10 mouse cellular contexts compared by ENCODE assay signal in genomic region chr5:72758925-72759924, GRCm38 (mm10). TPM values are rescaled to one million over a fixed set of nuclear protein-coding genes. Genes with fewer than 3 reads are reported as not detected.
DNase-seq lines count a peak whose midpoint lies in the region; ATAC-seq and TF ChIP-seq lines count a peak whose summit lies in the region.
"Had no signal": no experiment of that assay in that cellular context is flagged by ENCODE, and none has a peak within 500 bp of the region (broad histone marks: within the 10 kb centered on the region; RNA-seq: fewer than 3 reads in every experiment).

No protein-coding gene starts in this region.

- no peaks in the 10 kb centered on the region for H3K27me3 ChIP-seq in hindbrain, embryonic 15.5 days
- H3K27me3 ChIP-seq in hindbrain, embryonic 10.5 days (ENCODE audit: insufficient read depth, poor library complexity, severe bottlenecking), result no peaks in the 10 kb centered on the region
- 0 out of 2 replicates have a peak, but pooled peaks cover 4% of the 10 kb centered on the region for H3K27me3 ChIP-seq in E14TG2a.4 (ENCODE audit: insufficient read depth, low read length)
- H3K27me3 ChIP-seq in forebrain, embryonic 15.5 days, result no peaks in the 10 kb centered on the region
- no peaks in the 10 kb centered on the region for H3K27me3 ChIP-seq in midbrain, embryonic 13.5 days
- H3K27me3 ChIP-seq: megakaryocyte, embryonic 14.5 days had no signal

- no peaks in the 10 kb centered on the region for H3K9me3 ChIP-seq in hindbrain, embryonic 15.5 days
- H3K9me3 ChIP-seq in hindbrain, embryonic 10.5 days, result no peaks in the 10 kb centered on the region
- H3K9me3 ChIP-seq in E14TG2a.4 (ENCODE audit: low read length), result no peaks in the 10 kb centered on the region
- no peaks in the 10 kb centered on the region for H3K9me3 ChIP-seq in forebrain, embryonic 15.5 days
- H3K9me3 ChIP-seq in midbrain, embryonic 13.5 days, result no peaks in the 10 kb centered on the region
- H3K9me3 ChIP-seq: megakaryocyte, embryonic 14.5 days had no signal

- no peak overlapping the region for H3K27ac ChIP-seq in hindbrain, embryonic 15.5 days (replicated peaks)
- no peak overlapping the region for H3K27ac ChIP-seq in hindbrain, embryonic 10.5 days
- H3K27ac ChIP-seq in forebrain, embryonic 15.5 days (replicated peaks), result no peak overlapping the region
- H3K27ac ChIP-seq in midbrain, embryonic 13.5 days, result no peak overlapping the region

- TF ChIP-seq CTCF in E14TG2a.4 (conservative IDR thresholded peaks at IDR 0.05; ENCODE audit: low read length), result peak; percentile 29; the same call in 1 of the 2 replicates

- H3K4me2 ChIP-seq in hindbrain, embryonic 15.5 days, result no peak overlapping the region
- H3K4me2 ChIP-seq in forebrain, embryonic 15.5 days (replicated peaks), result no peak overlapping the region
- H3K4me2 ChIP-seq in midbrain, embryonic 13.5 days (replicated peaks), result no peak overlapping the region

- H3K9ac ChIP-seq in hindbrain, embryonic 15.5 days, result no peak overlapping the region
- no peak overlapping the region for H3K9ac ChIP-seq in forebrain, embryonic 15.5 days (replicated peaks)
- H3K9ac ChIP-seq in midbrain, embryonic 13.5 days (replicated peaks), result no peak overlapping the region

- no peaks in the 10 kb centered on the region for H3K4me1 ChIP-seq in hindbrain, embryonic 15.5 days (replicated peaks)
- H3K4me1 ChIP-seq in hindbrain, embryonic 10.5 days (replicated peaks), result 0 out of 2 replicates have a peak, but pooled peaks cover 3% of the 10 kb centered on the region
- 0 out of 2 replicates have a peak, but pooled peaks cover 2% of the 10 kb centered on the region for H3K4me1 ChIP-seq in E14TG2a.4 (replicated peaks; ENCODE audit: low read depth, low read length)
- peaks cover 11% of the 10 kb centered on the region for H3K4me1 ChIP-seq in forebrain, embryonic 15.5 days
- 0 out of 2 replicates have a peak, but pooled peaks cover 7% of the 10 kb centered on the region for H3K4me1 ChIP-seq in midbrain, embryonic 13.5 days (replicated peaks)

- DNase-seq in hindbrain, embryonic 10.5 days (ENCODE audit: low spot score), result no peak
- DNase-seq in B cell, adult 2 months, result no peak
- no peak for DNase-seq in kidney, adult 8-10 months
- no peak for DNase-seq in yolk sac, embryonic 10.5 days (ENCODE audit: low spot score)
- DNase-seq: gastrocnemius, postnatal 14 days had no signal

- H3K4me3 ChIP-seq in hindbrain, embryonic 15.5 days, result no peak overlapping the region
- H3K4me3 ChIP-seq in hindbrain, embryonic 10.5 days, result no peak overlapping the region
- H3K4me3 ChIP-seq in E14TG2a.4 (replicated peaks; ENCODE audit: low read length), result no peak overlapping the region
- H3K4me3 ChIP-seq in forebrain, embryonic 15.5 days, result no peak overlapping the region
- no peak overlapping the region for H3K4me3 ChIP-seq in midbrain, embryonic 13.5 days (replicated peaks)
- H3K4me3 ChIP-seq: megakaryocyte, embryonic 14.5 days had no signal

- ATAC-seq in hindbrain, embryonic 15.5 days (ENCODE audit: low FRiP score, low read depth), result peak; percentile 39; the same call in 1 of the 2 replicates
- ATAC-seq in forebrain, embryonic 15.5 days (replicated peaks), result peak; percentile 75
- peak; percentile 55 for ATAC-seq in midbrain, embryonic 13.5 days

- H3K36me3 ChIP-seq in hindbrain, embryonic 15.5 days, result no peaks in the 10 kb centered on the region
- H3K36me3 ChIP-seq in hindbrain, embryonic 10.5 days, result no peaks in the 10 kb centered on the region
- no peaks in the 10 kb centered on the region for H3K36me3 ChIP-seq in E14TG2a.4 (ENCODE audit: insufficient read depth, low read length)
- no peaks in the 10 kb centered on the region for H3K36me3 ChIP-seq in forebrain, embryonic 15.5 days
- no peaks in the 10 kb centered on the region for H3K36me3 ChIP-seq in midbrain, embryonic 13.5 days

- WGBS in hindbrain, embryonic 15.5 days, result 81% methylated on average over 13 of the region's 13 CpGs
- WGBS in hindbrain, embryonic 10.5 days, result 76% methylated on average over 13 of the region's 13 CpGs
- WGBS in forebrain, embryonic 15.5 days, result 79% methylated on average over 13 of the region's 13 CpGs
- WGBS in midbrain, embryonic 13.5 days, result 78% methylated on average over 13 of the region's 13 CpGs

RNA-seq across cellular contexts. Expression of gene Txk, which starts 6.6 kb away (rescaled TPM):
- polyA plus RNA-seq in hindbrain, embryonic 15.5 days (2015; fragmentation: Nextera tagmentation; extraction: Ambion mirVana), result 0.16 and 0.17 TPM in 2 replicates
- not detected in 2 replicates for polyA plus RNA-seq in hindbrain, embryonic 10.5 days (2016; fragmentation: Nextera tagmentation; extraction: Ambion mirVana)
- not detected in 2 replicates for polyA plus RNA-seq in forebrain, embryonic 15.5 days (2015; fragmentation: Nextera tagmentation; extraction: Ambion mirVana)
- 0.07 TPM in 1 of 2 replicates, not detected in the other for polyA plus RNA-seq in midbrain, embryonic 13.5 days (2015; fragmentation: Nextera tagmentation; extraction: Ambion mirVana)
